Mouse (Mus musculus): ENCODE measurements at regions not wholly inside any gene's neighbourhood (a gene's known extent, or its start where the extent isn't known, plus 50 kb on each side); places are given as distances from the start of the nearest gene placed in this dataset.

DNA sequence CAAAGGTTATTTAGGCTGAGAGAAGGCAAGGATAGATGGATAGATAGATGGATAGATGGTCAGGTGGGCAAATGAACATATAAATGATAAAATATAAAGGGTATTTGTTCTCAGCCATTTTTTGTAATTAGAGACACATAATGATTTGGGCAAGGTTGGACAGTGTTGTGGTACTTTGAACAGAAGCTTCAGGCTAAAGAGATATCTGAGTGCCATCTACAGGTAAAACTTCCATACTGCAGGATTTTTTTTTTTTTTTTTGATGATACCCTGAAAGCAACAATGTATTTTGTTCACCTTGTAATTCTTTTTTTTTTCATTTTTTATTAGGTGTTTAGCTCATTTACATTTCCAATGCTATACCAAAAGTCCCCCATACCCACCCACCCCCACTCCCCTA, 110.1 kb upstream of the Trabd2b start:
- no peak; a peak in 1 of 6 replicates for TF ChIP-seq CTCF (IDR thresholded peaks at IDR 0.05 in 2 of 3, conservative IDR thresholded peaks at IDR 0.05 in 1 of 3; ENCODE audit: control insufficient read depth in 1 of 3, insufficient read depth in 1 of 3, low read depth in 2 of 3, low read length in 3 of 3, poor library complexity in 1 of 3, severe bottlenecking in 1 of 3)
- TF ChIP-seq BHLHE40 (IDR thresholded peaks at IDR 0.05; ENCODE audit: borderline replicate concordance, low read depth, low read length): no peak
- TF ChIP-seq POLR2A (IDR thresholded peaks at IDR 0.05; ENCODE audit: control insufficient read depth in 1 of 2, insufficient read depth in 1 of 2, low read depth in 1 of 2, low read length in 2 of 2, poor library complexity in 1 of 2): no peak
- TF ChIP-seq MYC (IDR thresholded peaks at IDR 0.05; ENCODE audit: low read depth, low read length): no peak
- no peak for TF ChIP-seq HCFC1 (IDR thresholded peaks at IDR 0.05; ENCODE audit: low read depth, low read length)
